Mouse (Mus musculus) spleen, adult 2 months (tissue): ENCODE measurements around the gene Sfxn2. TPM values are rescaled to one million over a fixed set of nuclear protein-coding genes. Genes with fewer than 3 reads are reported as not detected.

Experiments used
- DNase-seq, 2 experiments: peaks; one replicate each; pipeline versions ENCODE4 v3.0.0 to v3.0.0-alpha.2; 2012 to 2021; ENCODE audit warnings: low spot score in 2 of 2, low read depth in 1 of 2
- H3K27ac ChIP-seq: fragments of 200-500 bp; 2 replicates; pipeline ENCODE4 v1.5.1; 2012; ENCODE audit warnings: low read length, inconsistent platforms; ENCODE audit not compliant: insufficient read depth
- H3K27me3 ChIP-seq: fragments of 200-500 bp; 2 replicates; pipeline ENCODE4 v1.6.1; 2012; ENCODE audit warnings: mild to moderate bottlenecking, moderate library complexity, low read length, inconsistent platforms; ENCODE audit not compliant: control insufficient read depth, insufficient read depth
- H3K36me3 ChIP-seq: fragments of 200-500 bp; 2 replicates; pipeline ENCODE4 v1.6.1; 2012; ENCODE audit warnings: mild to moderate bottlenecking, low read length, inconsistent platforms; ENCODE audit not compliant: control insufficient read depth, insufficient read depth
- H3K4me1 ChIP-seq: fragments of 200-500 bp; 2 replicates; pipeline ENCODE4 v1.6.1; 2011; ENCODE audit warnings: inconsistent platforms; ENCODE audit not compliant: control insufficient read depth, insufficient read depth, insufficient read length
- H3K4me3 ChIP-seq: fragments of 200-500 bp; 2 replicates; pipeline ENCODE4 v1.5.1; 2011; ENCODE audit warnings: mild to moderate bottlenecking, inconsistent platforms; ENCODE audit not compliant: insufficient read depth, insufficient read length; ENCODE audit errors: extremely low read depth
- CTCF ChIP-seq: fragments of 200-500 bp; IDR thresholded peaks from 2 replicates; pipeline ENCODE4 v1.5.1; 2011; ENCODE audit warnings: mild to moderate bottlenecking, inconsistent platforms; ENCODE audit not compliant: insufficient read depth, insufficient read length, insufficient replicate concordance; ENCODE audit errors: extremely low read depth
- POLR2A ChIP-seq: fragments of 200-500 bp; IDR thresholded peaks from 2 replicates; pipeline ENCODE4 v1.6.1; 2011; ENCODE audit warnings: low read depth, low read length, inconsistent platforms
- WGBS: fragments of 180-500 bp; shearing (Covaris S2); methylation state at CpG from one replicate; pipeline ENCODE4 v1.1.7; 2018; 5-methylcytosine and 5-hydroxymethylcytosine counted together
- polyA plus RNA-seq: library from polyadenylated mRNA; depleted of rRNA; stranded (reverse); fragments of >200 nt; gene quantifications from 2 replicates; pipeline ENCODE4 v1.2.3, GENCODE M21; 2012

Gene Sfxn2
- polyA plus RNA-seq, 1 experiment = 3.2 TPM

GRCm38 (mm10) chr19:46532031-46532688, 41.0 kb upstream of the Sfxn2 start:
- no peak for TF ChIP-seq CTCF
- no peak for TF ChIP-seq POLR2A
- no peaks in the 10 kb centered on the region for H3K36me3 ChIP-seq
- peaks cover 7% of the 10 kb centered on the region; the same call in 1 of the 2 replicates for H3K4me1 ChIP-seq
- no peak overlapping the region for H3K27ac ChIP-seq
- H3K27me3 ChIP-seq = no peaks in the 10 kb centered on the region
- 33% methylated on average over 10 of the region's 10 CpGs for WGBS
- no peak for DNase-seq
- no peak overlapping the region for H3K4me3 ChIP-seq

- 89% methylated on average over 4 of the region's 4 CpGs for WGBS
- Histone ChIP-seq H3K4me1 (peaks cover 5% of the 10 kb centered on the region; the same call in 1 of the 2 replicates), H3K4me3 (no peak overlapping the region), H3K27ac (no peak overlapping the region), H3K36me3 (no peaks in the 10 kb centered on the region), H3K27me3 (no peaks in the 10 kb centered on the region)
- DNase-seq = no peak
- TF ChIP-seq CTCF (no peak), POLR2A (no peak)
Observed at GRCm38 (mm10) chr19:46533066-46533465, 40.1 kb upstream of the Sfxn2 start.

GRCm38 (mm10) chr19:46533525-46533924, 39.6 kb upstream of the Sfxn2 start:
- Histone ChIP-seq H3K4me3 (no peak overlapping the region), H3K27ac (no peak overlapping the region), H3K4me1 (0 out of 2 replicates have a peak, but pooled peaks cover 2% of the 10 kb centered on the region), H3K27me3 (no peaks in the 10 kb centered on the region), H3K36me3 (no peaks in the 10 kb centered on the region)
- no peak for DNase-seq
- no peak for TF ChIP-seq CTCF
- no peak for TF ChIP-seq POLR2A
- 92% methylated on average over 5 of the region's 5 CpGs for whole genome bisulfite sequencing

GRCm38 (mm10) chr19:46534542-46535098, 38.5 kb upstream of the Sfxn2 start:
- Histone ChIP-seq H3K36me3 (no peaks in the 10 kb centered on the region), H3K27me3 (no peaks in the 10 kb centered on the region), H3K4me3 (no peak overlapping the region), H3K4me1 (0 out of 2 replicates have a peak, but pooled peaks cover 2% of the 10 kb centered on the region), H3K27ac (peak overlapping the region; percentile 47; the same call in 1 of the 2 replicates)
- WGBS = 80% methylated on average over 6 of the region's 6 CpGs
- DNase-seq = no peak
- TF ChIP-seq POLR2A (no peak), CTCF (no peak)

- no peak for DNase-seq
- WGBS = 96% methylated on average over 9 of the region's 9 CpGs
Observed at GRCm38 (mm10) chr19:46537357-46537756, 35.8 kb upstream of the Sfxn2 start.

GRCm38 (mm10) chr19:46538213-46538612, 35.0 kb upstream of the Sfxn2 start:
- Histone ChIP-seq H3K4me3 (no peak overlapping the region), H3K4me1 (no peaks in the 10 kb centered on the region), H3K27ac (no peak overlapping the region), H3K36me3 (no peaks in the 10 kb centered on the region), H3K27me3 (no peaks in the 10 kb centered on the region)
- no peak for DNase-seq
- 89% methylated on average over 6 of the region's 6 CpGs for WGBS
- no peak for TF ChIP-seq POLR2A
- no peak for TF ChIP-seq CTCF

More at GRCm38 (mm10) chr19:46537357-46537756, 35.8 kb upstream of the Sfxn2 start:
- no peaks in the 10 kb centered on the region for H3K36me3 ChIP-seq
- TF ChIP-seq CTCF (no peak), POLR2A (no peak)
- no peaks in the 10 kb centered on the region for H3K27me3 ChIP-seq
- H3K4me3 ChIP-seq = no peak overlapping the region
- no peaks in the 10 kb centered on the region for H3K4me1 ChIP-seq
- no peak overlapping the region for H3K27ac ChIP-seq

GRCm38 (mm10) chr19:46542750-46543149, 30.4 kb upstream of the Sfxn2 start:
- 94% methylated on average over 8 of the region's 8 CpGs for WGBS
- no peaks in the 10 kb centered on the region for H3K4me1 ChIP-seq
- no peak for DNase-seq
- no peak overlapping the region for H3K4me3 ChIP-seq
- TF ChIP-seq CTCF (no peak), POLR2A (no peak)
- no peak overlapping the region for H3K27ac ChIP-seq
- H3K36me3 ChIP-seq = no peaks in the 10 kb centered on the region
- no peaks in the 10 kb centered on the region for H3K27me3 ChIP-seq
